Mouse (Mus musculus) mouse trophoblast stem cell (cell line): Measurements from ENCODE around the gene Pde6b.

Experiments used
- in situ Hi-C, 2 experiments: fragments of 300-500 bp; cut with MseI, MboI; formaldehyde crosslinking; loops; 2 replicates in 1 of 2; 3 replicates in 1 of 2; pipeline ENCODE4 v1.15.1; 2025

Pde6b gene

GRCm38 (mm10) chr5:108462446-108462845 is 74.3 kb downstream of the Pde6b start:
- in situ Hi-C loops = no loop called here

- in situ Hi-C loops = no loop called here
Measured at GRCm38 (mm10) chr5:108465131-108465891, 77.1 kb downstream of the Pde6b start.

GRCm38 (mm10) chr5:108466647-108467046 is 78.5 kb downstream of the Pde6b start:
- in situ Hi-C loops = no loop called here

- in situ Hi-C loops = no loop called here
Measured at GRCm38 (mm10) chr5:108469617-108470016, 81.4 kb downstream of the Pde6b start.

GRCm38 (mm10) chr5:108473737-108474136 is 85.5 kb downstream of the Pde6b start:
- in situ Hi-C loops = no loop called here

- in situ Hi-C loops = no loop called here
Measured at GRCm38 (mm10) chr5:108475977-108476376, 87.8 kb downstream of the Pde6b start.
